Mouse (Mus musculus) lung, adult 2 months (tissue): ENCODE measurements around the gene Bcl2l2.
A peak's percentile ranks its signal among the peaks of the same experiment; 100 is the strongest.

ENCODE experiments used
- CTCF ChIP-seq: fragments of 200-500 bp; IDR thresholded peaks from 2 replicates; pipeline ENCODE4 v1.5.1; 2011; ENCODE audit warnings: mild to moderate bottlenecking, low read length, control low read depth; ENCODE audit not compliant: insufficient read depth
- POLR2A ChIP-seq: fragments of 200-500 bp; IDR thresholded peaks from 2 replicates; pipeline ENCODE4 v1.6.1; 2011; ENCODE audit warnings: low read depth, mild to moderate bottlenecking, control low read depth, low read length, borderline replicate concordance; ENCODE audit errors: extremely low read depth

DNA sequence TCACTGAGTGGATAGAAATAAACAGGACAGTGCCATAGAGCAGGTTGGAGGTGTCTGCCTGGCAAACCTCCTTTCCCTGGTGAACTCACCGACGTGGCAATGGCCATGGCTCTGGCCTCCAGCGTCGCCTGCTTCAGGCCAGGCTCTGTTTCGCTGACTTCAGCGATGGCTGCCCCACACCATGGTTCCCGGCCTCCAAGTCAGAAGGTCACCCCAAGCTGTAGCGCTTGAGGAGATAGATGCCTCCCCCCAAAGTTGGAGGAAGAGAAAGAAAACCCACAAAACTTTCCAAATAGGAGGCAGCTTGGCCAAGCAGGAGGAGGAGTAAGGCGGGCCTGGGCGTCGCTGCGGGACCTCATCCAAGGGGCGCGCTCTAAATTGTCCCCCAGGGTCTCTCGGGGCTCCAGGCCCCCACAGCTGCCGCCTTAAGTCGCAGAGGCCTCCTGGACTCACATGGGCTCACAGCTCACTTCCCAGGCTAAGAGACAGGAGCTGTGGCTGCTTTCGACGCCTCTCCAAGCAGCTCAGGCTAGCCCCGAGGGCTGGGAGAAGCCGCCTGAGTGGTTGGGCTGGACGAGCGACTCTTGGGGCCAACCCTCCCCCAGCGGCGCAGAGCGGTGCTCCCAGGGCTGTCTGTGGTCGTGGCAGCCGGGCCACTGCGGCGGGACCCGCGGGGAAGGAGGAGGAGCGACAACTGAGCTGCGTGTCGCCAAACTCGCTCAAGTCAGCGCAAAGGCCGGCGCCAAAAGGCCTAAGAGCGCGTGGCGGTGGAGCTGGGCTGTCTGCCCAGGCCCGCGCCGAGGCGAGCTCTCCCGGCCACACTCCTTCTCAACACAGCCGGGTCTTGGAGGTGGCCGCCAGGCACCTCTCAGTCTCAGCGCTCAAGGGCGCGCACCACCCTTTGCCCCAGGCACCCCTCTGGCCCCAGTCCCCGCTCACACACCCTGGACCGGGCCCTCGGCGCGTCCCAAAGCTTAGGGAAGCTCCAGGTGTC lies 42.5 kb downstream of the Bcl2l2 start, which contains the start of gene Efs:
- TF ChIP-seq CTCF (no peak), POLR2A (0 out of 2 replicates have a peak, but pooled peaks have one; percentile 4)
